Mouse (Mus musculus) midbrain, embryonic 16.5 days (tissue): ENCODE data around the gene Eif4g3. TPM values are rescaled to one million over a fixed set of nuclear protein-coding genes. Genes with fewer than 3 reads are reported as not detected.

Source experiments
- ATAC-seq: fragments of 200-750 bp; cut with Nextera tagmentation; 2 replicates; pipeline ENCODE4 v1.8.0; 2017; ENCODE audit warnings: moderate TSS enrichment
- H3K27ac ChIP-seq: fragments of 300-500 bp; sonication (generic); 2 replicates; pipeline ENCODE4 v1.5.1; 2014; ENCODE audit warnings: mild to moderate bottlenecking, low read length, mixed read lengths
- H3K27me3 ChIP-seq: fragments of 300-500 bp; sonication (generic); 2 replicates; pipeline ENCODE4 v1.6.1; 2014; ENCODE audit warnings: low read depth, low read length, mixed read lengths; ENCODE audit not compliant: control insufficient read depth, insufficient read depth
- H3K36me3 ChIP-seq: fragments of 300-500 bp; sonication (generic); 2 replicates; pipeline ENCODE4 v1.6.1; 2014; ENCODE audit warnings: mild to moderate bottlenecking, low read length, moderate library complexity, mixed read lengths; ENCODE audit not compliant: control insufficient read depth, insufficient read depth
- H3K4me1 ChIP-seq: fragments of 300-500 bp; sonication (generic); 2 replicates; pipeline ENCODE4 v1.6.1; 2014; ENCODE audit warnings: mild to moderate bottlenecking, low read length, mixed read lengths; ENCODE audit not compliant: control insufficient read depth, insufficient read depth
- H3K4me2 ChIP-seq: fragments of 300-500 bp; sonication (generic); 2 replicates; pipeline ENCODE4 v1.6.1; 2014; ENCODE audit warnings: mild to moderate bottlenecking, low read length, mixed read lengths
- H3K4me3 ChIP-seq: fragments of 300-500 bp; sonication (generic); 2 replicates; pipeline ENCODE4 v1.5.1; 2014; ENCODE audit warnings: low read depth, mild to moderate bottlenecking, low read length, moderate library complexity, mixed read lengths
- H3K9ac ChIP-seq: fragments of 300-500 bp; sonication (generic); 2 replicates; pipeline ENCODE4 v1.6.1; 2014; ENCODE audit warnings: low read depth, low read length, mixed read lengths
- H3K9me3 ChIP-seq: fragments of 300-500 bp; sonication (generic); replicated peaks from 2 replicates; pipeline ENCODE4 v1.6.1; 2014; ENCODE audit warnings: mild to moderate bottlenecking, low read length, mixed read lengths; ENCODE audit not compliant: control insufficient read depth, poor library complexity, severe bottlenecking
- WGBS: fragments of 180-500 bp; shearing (Covaris S2); extraction: QIAGEN DNeasy Blood & Tissue Kit; methylation state at CpG from one replicate; pipeline ENCODE4 v1.1.7; 2014; 5-methylcytosine and 5-hydroxymethylcytosine counted together
- polyA plus RNA-seq: library from polyadenylated mRNA; unstranded; fragments of >200 nt; fragmentation: Nextera tagmentation; extraction: Ambion mirVana; gene quantifications from 2 replicates; pipeline ENCODE4 v1.2.1, GENCODE M21; 2015

Eif4g3 gene
- polyA plus RNA-seq, 1 experiment from 2014 or later = 48.7 TPM

GRCm38 (mm10) chr4:138149977-138150376 is 157.2 kb downstream of the Eif4g3 start:
- Histone ChIP-seq H3K27me3 (no peaks in the 10 kb centered on the region), H3K27ac (no peak overlapping the region), H3K9me3 (no peaks in the 10 kb centered on the region), H3K9ac (no peak overlapping the region), H3K36me3 (no peaks in the 10 kb centered on the region), H3K4me1 (no peaks in the 10 kb centered on the region), H3K4me3 (no peak overlapping the region), H3K4me2 (no peak overlapping the region)
- no peak for ATAC-seq
- WGBS = 91% methylated on average over 4 of the region's 4 CpGs

- no peaks in the 10 kb centered on the region for H3K27me3 ChIP-seq
- no peak overlapping the region for H3K4me2 ChIP-seq
- ATAC-seq = no peak
- H3K27ac ChIP-seq = no peak overlapping the region
- H3K4me3 ChIP-seq = no peak overlapping the region
- H3K9me3 ChIP-seq = no peaks in the 10 kb centered on the region
- WGBS = 94% methylated on average over 9 of the region's 9 CpGs
- H3K36me3 ChIP-seq = no peaks in the 10 kb centered on the region
- H3K9ac ChIP-seq = no peak overlapping the region
- H3K4me1 ChIP-seq = no peaks in the 10 kb centered on the region
Measured at GRCm38 (mm10) chr4:138151226-138151625, 158.4 kb downstream of the Eif4g3 start.

- H3K27ac ChIP-seq = no peak overlapping the region
- no peaks in the 10 kb centered on the region for H3K4me1 ChIP-seq
- H3K9ac ChIP-seq = no peak overlapping the region
- no peak overlapping the region for H3K4me2 ChIP-seq
- no peaks in the 10 kb centered on the region for H3K9me3 ChIP-seq
- no peaks in the 10 kb centered on the region for H3K27me3 ChIP-seq
- H3K4me3 ChIP-seq = no peak overlapping the region
- no peak for ATAC-seq
- H3K36me3 ChIP-seq = peaks cover 19% of the 10 kb centered on the region
- WGBS = 55% methylated on average over 3 of the region's 3 CpGs
Measured at GRCm38 (mm10) chr4:138153980-138154379, 161.2 kb downstream of the Eif4g3 start.

- Histone ChIP-seq H3K36me3 (peaks cover 33% of the 10 kb centered on the region), H3K9me3 (no peaks in the 10 kb centered on the region), H3K27ac (no peak overlapping the region), H3K9ac (no peak overlapping the region), H3K27me3 (no peaks in the 10 kb centered on the region), H3K4me2 (no peak overlapping the region), H3K4me1 (peaks cover 7% of the 10 kb centered on the region), H3K4me3 (no peak overlapping the region)
- ATAC-seq = no peak
- 82% methylated on average over 5 of the region's 5 CpGs for WGBS
Measured at GRCm38 (mm10) chr4:138160918-138161317, 168.1 kb downstream of the Eif4g3 start.

GRCm38 (mm10) chr4:138161550-138161949 is 168.7 kb downstream of the Eif4g3 start:
- no peaks in the 10 kb centered on the region for H3K27me3 ChIP-seq
- H3K4me3 ChIP-seq = no peak overlapping the region
- no peak for ATAC-seq
- peaks cover 35% of the 10 kb centered on the region for H3K36me3 ChIP-seq
- no peak overlapping the region for H3K9ac ChIP-seq
- no peak overlapping the region for H3K27ac ChIP-seq
- no peak overlapping the region for H3K4me2 ChIP-seq
- WGBS = 78% methylated on average over 3 of the region's 3 CpGs
- no peaks in the 10 kb centered on the region for H3K9me3 ChIP-seq
- H3K4me1 ChIP-seq = peaks cover 7% of the 10 kb centered on the region

GRCm38 (mm10) chr4:138163836-138164235 is 171.0 kb downstream of the Eif4g3 start:
- ATAC-seq = no peak
- H3K4me1 ChIP-seq = peaks cover 7% of the 10 kb centered on the region
- H3K4me2 ChIP-seq = no peak overlapping the region
- H3K9me3 ChIP-seq = no peaks in the 10 kb centered on the region
- no peak overlapping the region for H3K9ac ChIP-seq
- H3K36me3 ChIP-seq = peaks cover 25% of the 10 kb centered on the region
- no peak overlapping the region for H3K4me3 ChIP-seq
- 7% methylated on average over 2 of the region's 2 CpGs for WGBS
- no peaks in the 10 kb centered on the region for H3K27me3 ChIP-seq
- H3K27ac ChIP-seq = peak overlapping the region; percentile 64

GRCm38 (mm10) chr4:138164860-138165259 is 172.0 kb downstream of the Eif4g3 start:
- no peak overlapping the region for H3K9ac ChIP-seq
- no peak for ATAC-seq
- no peak overlapping the region for H3K4me3 ChIP-seq
- peaks cover 21% of the 10 kb centered on the region for H3K36me3 ChIP-seq
- no peaks in the 10 kb centered on the region for H3K27me3 ChIP-seq
- no peaks in the 10 kb centered on the region for H3K9me3 ChIP-seq
- no peak overlapping the region for H3K27ac ChIP-seq
- WGBS = 95% methylated on average over 2 of the region's 2 CpGs
- peaks cover 7% of the 10 kb centered on the region for H3K4me1 ChIP-seq
- no peak overlapping the region for H3K4me2 ChIP-seq

- H3K4me2 ChIP-seq = no peak overlapping the region
- H3K9ac ChIP-seq = no peak overlapping the region
- no peaks in the 10 kb centered on the region for H3K27me3 ChIP-seq
- no peak overlapping the region for H3K4me3 ChIP-seq
- H3K27ac ChIP-seq = no peak overlapping the region
- H3K9me3 ChIP-seq = no peaks in the 10 kb centered on the region
- peaks cover 7% of the 10 kb centered on the region for H3K4me1 ChIP-seq
- ATAC-seq = no peak
- 95% methylated on average over 10 of the region's 10 CpGs for WGBS
- peaks cover 21% of the 10 kb centered on the region for H3K36me3 ChIP-seq
Measured at GRCm38 (mm10) chr4:138166519-138166918, 173.7 kb downstream of the Eif4g3 start.

GRCm38 (mm10) chr4:138168162-138168561 is 175.3 kb downstream of the Eif4g3 start:
- Histone ChIP-seq H3K36me3 (peaks cover 31% of the 10 kb centered on the region), H3K27ac (no peak overlapping the region), H3K4me2 (no peak overlapping the region), H3K27me3 (no peaks in the 10 kb centered on the region), H3K9ac (no peak overlapping the region), H3K9me3 (no peaks in the 10 kb centered on the region), H3K4me1 (peaks cover 7% of the 10 kb centered on the region), H3K4me3 (no peak overlapping the region)
- ATAC-seq = no peak
- 88% methylated on average over 3 of the region's 3 CpGs for WGBS

- no peak for ATAC-seq
- peaks cover 31% of the 10 kb centered on the region for H3K36me3 ChIP-seq
- no peaks in the 10 kb centered on the region for H3K9me3 ChIP-seq
- 94% methylated on average over 4 of the region's 4 CpGs for WGBS
- no peak overlapping the region for H3K9ac ChIP-seq
- no peak overlapping the region for H3K4me2 ChIP-seq
- H3K4me3 ChIP-seq = no peak overlapping the region
- no peak overlapping the region for H3K27ac ChIP-seq
- no peaks in the 10 kb centered on the region for H3K4me1 ChIP-seq
- H3K27me3 ChIP-seq = no peaks in the 10 kb centered on the region
Measured at GRCm38 (mm10) chr4:138169420-138169819, 176.6 kb downstream of the Eif4g3 start.
